Mouse (Mus musculus): Measurements from ENCODE around the gene Drc7. TPM values are rescaled to one million over a fixed set of nuclear protein-coding genes. Genes with fewer than 3 reads are reported as not detected.

Drc7 gene
- polyA plus RNA-seq, 1 experiment = 0.13 TPM

- 85% methylated on average over 6 of the region's 6 CpGs for WGBS
- H3K4me1 ChIP-seq (ENCODE audit: control insufficient read depth, insufficient read depth, insufficient read length) = peaks cover 11% of the 10 kb centered on the region; the same call in 1 of the 2 replicates
- no peaks in the 10 kb centered on the region for H3K27me3 ChIP-seq (ENCODE audit: control insufficient read depth, insufficient read depth, low read length)
- no peak for DNase-seq (ENCODE audit: low read depth in 1 of 2, low spot score in 2 of 2)
- H3K36me3 ChIP-seq (ENCODE audit: control insufficient read depth, insufficient read depth, low read length) = no peaks in the 10 kb centered on the region
- TF ChIP-seq CTCF (IDR thresholded peaks at IDR 0.05; ENCODE audit: extremely low read depth, insufficient read depth, insufficient read length, insufficient replicate concordance) (no peak), POLR2A (IDR thresholded peaks at IDR 0.05; ENCODE audit: low read depth, low read length) (no peak)
- H3K4me3 ChIP-seq (ENCODE audit: extremely low read depth, insufficient read depth, insufficient read length) = no peak overlapping the region
- H3K27ac ChIP-seq (ENCODE audit: insufficient read depth, low read length) = no peak overlapping the region
Observed at GRCm38 (mm10) chr8:95041883-95042784, 12.8 kb upstream of the Drc7 start.

- no peak overlapping the region for H3K27ac ChIP-seq (ENCODE audit: insufficient read depth, low read length)
- H3K4me1 ChIP-seq (ENCODE audit: control insufficient read depth, insufficient read depth, insufficient read length) = peaks cover 4% of the 10 kb centered on the region; the same call in 1 of the 2 replicates
- H3K36me3 ChIP-seq (ENCODE audit: control insufficient read depth, insufficient read depth, low read length) = no peaks in the 10 kb centered on the region
- no peaks in the 10 kb centered on the region for H3K27me3 ChIP-seq (ENCODE audit: control insufficient read depth, insufficient read depth, low read length)
- 81% methylated on average over 4 of the region's 4 CpGs for WGBS
- no peak for TF ChIP-seq POLR2A (IDR thresholded peaks at IDR 0.05; ENCODE audit: low read depth, low read length)
- no peak for TF ChIP-seq CTCF (IDR thresholded peaks at IDR 0.05; ENCODE audit: extremely low read depth, insufficient read depth, insufficient read length, insufficient replicate concordance)
- no peak overlapping the region for H3K4me3 ChIP-seq (ENCODE audit: extremely low read depth, insufficient read depth, insufficient read length)
- DNase-seq (ENCODE audit: low read depth in 1 of 2, low spot score in 2 of 2) = no peak
Observed at GRCm38 (mm10) chr8:95044811-95045210, 10.1 kb upstream of the Drc7 start.

GRCm38 (mm10) chr8:95046982-95047381 lies 7.9 kb upstream of the Drc7 start:
- Histone ChIP-seq H3K4me1 (ENCODE audit: control insufficient read depth, insufficient read depth, insufficient read length) (peaks cover 4% of the 10 kb centered on the region; the same call in 1 of the 2 replicates), H3K27ac (ENCODE audit: insufficient read depth, low read length) (no peak overlapping the region), H3K4me3 (ENCODE audit: extremely low read depth, insufficient read depth, insufficient read length) (no peak overlapping the region), H3K27me3 (ENCODE audit: control insufficient read depth, insufficient read depth, low read length) (no peaks in the 10 kb centered on the region), H3K36me3 (ENCODE audit: control insufficient read depth, insufficient read depth, low read length) (no peaks in the 10 kb centered on the region)
- WGBS = 19% methylated on average over 3 of the region's 3 CpGs
- no peak for DNase-seq (ENCODE audit: low read depth in 1 of 2, low spot score in 2 of 2)
- TF ChIP-seq CTCF (IDR thresholded peaks at IDR 0.05; ENCODE audit: extremely low read depth, insufficient read depth, insufficient read length, insufficient replicate concordance) (no peak), POLR2A (IDR thresholded peaks at IDR 0.05; ENCODE audit: low read depth, low read length) (no peak)

- no peak overlapping the region for H3K27ac ChIP-seq (ENCODE audit: insufficient read depth, low read length)
- DNase-seq (ENCODE audit: low read depth in 1 of 2, low spot score in 2 of 2) = no peak
- WGBS = 33% methylated on average over 6 of the region's 6 CpGs
Observed at GRCm38 (mm10) chr8:95047884-95048680, 6.8 kb upstream of the Drc7 start.

GRCm38 (mm10) chr8:95049636-95050035 lies 5.3 kb upstream of the Drc7 start:
- H3K4me3 ChIP-seq (ENCODE audit: extremely low read depth, insufficient read depth, insufficient read length) = no peak overlapping the region
- no peak for TF ChIP-seq CTCF (IDR thresholded peaks at IDR 0.05; ENCODE audit: extremely low read depth, insufficient read depth, insufficient read length, insufficient replicate concordance)
- no peak for TF ChIP-seq POLR2A (IDR thresholded peaks at IDR 0.05; ENCODE audit: low read depth, low read length)
- H3K4me1 ChIP-seq (ENCODE audit: control insufficient read depth, insufficient read depth, insufficient read length) = peaks cover 4% of the 10 kb centered on the region; the same call in 1 of the 2 replicates
- no peak overlapping the region for H3K27ac ChIP-seq (ENCODE audit: insufficient read depth, low read length)
- 51% methylated on average over 2 of the region's 2 CpGs for WGBS
- H3K27me3 ChIP-seq (ENCODE audit: control insufficient read depth, insufficient read depth, low read length) = no peaks in the 10 kb centered on the region
- no peak for DNase-seq (ENCODE audit: low read depth in 1 of 2, low spot score in 2 of 2)
- no peaks in the 10 kb centered on the region for H3K36me3 ChIP-seq (ENCODE audit: control insufficient read depth, insufficient read depth, low read length)

More at GRCm38 (mm10) chr8:95047884-95048680, 6.8 kb upstream of the Drc7 start:
- Histone ChIP-seq H3K4me1 (ENCODE audit: control insufficient read depth, insufficient read depth, insufficient read length) (peaks cover 4% of the 10 kb centered on the region; the same call in 1 of the 2 replicates), H3K4me3 (ENCODE audit: extremely low read depth, insufficient read depth, insufficient read length) (no peak overlapping the region), H3K27me3 (ENCODE audit: control insufficient read depth, insufficient read depth, low read length) (no peaks in the 10 kb centered on the region), H3K36me3 (ENCODE audit: control insufficient read depth, insufficient read depth, low read length) (no peaks in the 10 kb centered on the region)
- no peak for TF ChIP-seq CTCF (IDR thresholded peaks at IDR 0.05; ENCODE audit: extremely low read depth, insufficient read depth, insufficient read length, insufficient replicate concordance)

- Histone ChIP-seq H3K27me3 (ENCODE audit: control insufficient read depth, insufficient read depth, low read length) (no peaks in the 10 kb centered on the region), H3K4me1 (ENCODE audit: control insufficient read depth, insufficient read depth, insufficient read length) (peaks cover 8% of the 10 kb centered on the region; the same call in 1 of the 2 replicates), H3K36me3 (ENCODE audit: control insufficient read depth, insufficient read depth, low read length) (no peaks in the 10 kb centered on the region), H3K27ac (ENCODE audit: insufficient read depth, low read length) (no peak overlapping the region), H3K4me3 (ENCODE audit: extremely low read depth, insufficient read depth, insufficient read length) (no peak overlapping the region)
- WGBS = 70% methylated on average over 6 of the region's 6 CpGs
- TF ChIP-seq CTCF (IDR thresholded peaks at IDR 0.05; ENCODE audit: extremely low read depth, insufficient read depth, insufficient read length, insufficient replicate concordance) (no peak), POLR2A (IDR thresholded peaks at IDR 0.05; ENCODE audit: low read depth, low read length) (no peak)
- no peak for DNase-seq (ENCODE audit: low read depth in 1 of 2, low spot score in 2 of 2)
Observed at GRCm38 (mm10) chr8:95054438-95054837, 465 bp upstream of the Drc7 start.
